Mouse (Mus musculus) heart, postnatal 4 days (tissue): Measurements from ENCODE around the gene Sox13. TPM values are rescaled to one million over a fixed set of nuclear protein-coding genes. Genes with fewer than 3 reads are reported as not detected.
A peak's percentile ranks its signal among the peaks of the same experiment; 100 is the strongest.

Source experiments
- DNase-seq: peaks from one replicate; pipeline ENCODE4 v3.0.0; 2021
- total RNA-seq, 2 experiments: library from RNA; stranded (reverse); gene quantifications; 2 replicates each; pipeline ENCODE4 v1.2.3; 2021

The Sox13 gene
- total RNA-seq, result 10 to 100 TPM; 29.8 to 32.4 TPM

DNA sequence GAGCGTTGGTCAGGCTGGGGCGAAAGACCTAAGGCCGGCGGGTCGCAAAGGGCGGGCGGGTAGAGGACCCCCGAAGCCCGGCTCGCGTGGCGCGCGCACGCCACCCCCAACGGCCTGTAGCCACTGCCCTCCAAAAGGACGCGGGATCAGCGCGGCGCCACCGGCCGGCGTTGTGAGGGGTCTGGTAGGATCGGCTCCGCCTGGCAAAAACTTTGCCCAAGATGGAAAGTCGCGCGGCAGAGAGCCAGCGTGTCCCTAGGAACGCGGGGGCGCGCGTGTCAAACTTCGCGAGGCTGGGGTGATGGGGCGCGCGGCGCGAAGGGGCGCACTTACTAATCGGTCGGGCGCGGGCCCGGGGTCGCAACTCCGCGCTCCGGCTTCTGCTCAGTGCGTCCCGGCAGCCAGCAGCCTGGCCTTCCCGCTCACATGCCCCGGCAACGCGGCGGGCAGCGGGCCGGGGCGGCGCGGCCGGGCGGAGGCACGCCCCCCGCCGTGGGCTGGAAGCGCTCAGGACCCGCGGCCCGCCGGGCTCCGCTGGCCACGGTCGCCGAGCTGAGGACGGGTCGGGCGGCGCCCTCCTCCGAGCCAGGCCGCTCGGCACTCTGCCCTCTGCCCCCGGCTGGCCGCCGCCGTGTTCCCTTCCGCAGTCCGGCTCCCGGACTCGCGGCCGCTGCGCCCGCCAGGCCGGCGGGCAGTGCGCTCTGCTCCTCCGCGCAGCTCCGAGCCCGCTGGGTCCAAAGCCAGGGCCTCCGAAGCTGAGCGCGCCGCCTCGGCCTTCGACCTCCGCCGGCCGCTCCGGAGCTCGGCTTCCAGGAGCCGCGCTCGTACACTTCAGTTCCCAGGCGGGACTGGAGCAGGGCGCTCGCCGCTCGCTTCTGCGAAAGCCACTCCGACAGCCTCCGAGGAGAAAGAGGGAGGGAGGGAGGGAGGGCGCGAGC, at the start of gene Sox13:
TSS of gene Sox13 (minus strand) at position 835 of the 938 bp plus-strand sequence.
- peak; percentile 72 for DNase-seq

DNA sequence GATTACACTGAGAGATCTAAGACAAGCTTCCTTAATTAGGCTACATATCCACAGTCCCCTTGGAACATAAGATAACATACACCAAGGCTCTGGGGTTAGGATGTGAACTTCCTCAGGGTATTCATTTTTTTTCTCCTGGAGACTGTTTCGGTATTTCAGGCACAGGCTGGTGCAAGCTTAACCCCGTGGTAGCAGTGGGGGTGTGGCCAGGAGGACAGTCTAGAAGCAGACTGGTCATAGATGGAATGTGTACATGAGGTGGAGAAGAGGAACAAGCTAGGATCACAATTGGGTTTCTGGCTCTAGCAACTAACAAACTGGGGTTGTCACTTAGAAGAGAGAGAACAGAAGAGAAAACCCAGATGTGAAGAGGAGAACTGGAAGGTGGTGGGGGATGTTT, 47.4 kb upstream of the Sox13 start:
- DNase-seq, result no peak

DNA sequence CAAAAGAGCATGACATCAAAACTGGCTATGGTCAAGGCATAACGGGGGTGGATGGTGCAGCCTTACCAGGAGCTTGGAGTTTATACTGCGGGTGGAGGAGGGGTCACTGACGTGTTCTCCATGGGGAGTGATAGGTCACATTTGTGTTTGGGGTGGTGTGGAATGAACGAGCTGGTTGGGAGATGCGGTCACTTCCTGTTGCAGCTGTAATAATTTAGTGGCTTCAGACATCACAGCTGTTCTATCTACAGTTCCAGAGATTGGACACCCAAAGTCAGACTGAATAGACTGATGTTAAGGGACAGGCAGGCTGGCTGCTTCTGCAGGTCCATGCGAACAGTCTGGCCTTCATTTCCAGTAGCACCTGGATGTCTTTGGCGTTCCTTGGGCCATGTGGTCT, 46.9 kb upstream of the Sox13 start:
- peak; percentile 74 for DNase-seq

DNA sequence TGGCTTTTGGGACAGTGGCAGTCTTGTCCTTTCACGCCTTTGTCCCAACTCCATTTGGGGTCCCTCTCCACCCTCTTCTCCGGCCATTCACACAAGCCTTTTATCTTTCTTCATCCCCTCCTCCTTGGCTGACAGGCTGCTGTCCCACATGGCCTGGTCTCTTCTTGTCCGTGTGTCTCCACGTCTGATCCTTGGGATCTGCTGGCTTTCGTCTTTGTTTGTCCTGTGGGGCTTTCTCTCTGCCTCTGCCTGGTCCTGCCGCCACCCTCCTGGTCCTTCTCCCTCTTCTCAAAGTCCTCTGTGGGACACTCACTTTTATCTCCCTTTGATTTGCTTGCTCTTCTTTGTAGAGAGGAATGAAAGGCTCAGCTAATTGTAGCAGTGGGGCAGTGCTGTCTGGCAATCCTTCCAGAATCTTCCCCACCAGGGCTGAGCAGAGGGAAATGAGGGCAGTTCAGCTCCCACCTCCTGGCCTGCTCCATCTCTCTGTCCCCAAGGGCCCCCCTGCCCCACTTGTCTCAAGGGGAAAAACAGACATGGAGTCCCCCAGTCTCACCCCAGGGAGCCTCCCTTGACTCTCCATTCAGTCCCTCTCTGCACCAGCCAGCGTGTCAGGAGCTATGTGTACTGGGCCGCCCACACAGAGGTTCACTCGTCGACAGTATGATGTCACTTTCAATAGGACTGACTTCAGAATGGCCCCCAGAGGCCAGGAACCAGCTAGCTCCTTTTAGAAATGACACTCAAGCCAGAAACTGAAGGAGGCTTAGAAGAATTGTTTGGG, 46.3 kb upstream of the Sox13 start:
- DNase-seq, result peak; percentile 69

DNA sequence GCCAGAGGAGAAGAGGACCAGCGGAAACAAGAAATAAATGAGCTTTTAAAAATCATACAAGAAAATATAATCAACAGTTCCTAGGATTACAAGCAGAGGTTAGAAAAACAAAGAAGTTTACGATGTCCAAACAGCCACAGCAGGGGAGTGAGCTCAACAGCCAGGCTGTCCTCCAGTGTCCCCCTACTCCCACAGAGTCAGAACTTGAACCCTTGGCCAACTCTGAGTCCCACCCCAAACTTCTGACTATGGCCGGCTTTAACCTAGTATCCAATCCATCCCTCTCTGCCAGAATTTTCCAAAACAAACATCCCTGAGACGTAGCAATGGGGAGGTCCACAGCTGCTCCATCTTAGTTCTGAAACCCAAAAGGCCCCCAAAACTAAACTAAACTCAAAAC, 45.0 kb upstream of the Sox13 start:
- no peak for DNase-seq

DNA sequence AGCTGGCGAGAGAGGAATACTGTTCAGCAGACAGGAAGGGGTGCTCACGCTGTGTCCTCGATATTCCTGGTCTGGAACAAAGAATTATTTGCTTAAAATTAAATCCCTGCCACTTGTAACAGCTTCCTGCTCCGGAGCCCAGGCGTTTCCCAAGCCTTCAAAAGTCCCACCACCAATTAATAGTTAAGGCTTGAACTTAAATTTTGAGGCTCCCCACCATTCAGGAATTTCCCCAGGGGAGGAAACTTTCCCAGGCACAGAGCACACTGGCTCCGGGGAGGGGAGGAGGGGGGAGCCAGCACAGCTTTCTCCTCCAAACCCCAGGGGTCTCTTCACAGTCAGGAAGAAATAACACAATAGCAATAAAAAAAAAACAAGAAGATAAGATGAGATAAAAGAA, 44.6 kb upstream of the Sox13 start:
- DNase-seq, result no peak

DNA sequence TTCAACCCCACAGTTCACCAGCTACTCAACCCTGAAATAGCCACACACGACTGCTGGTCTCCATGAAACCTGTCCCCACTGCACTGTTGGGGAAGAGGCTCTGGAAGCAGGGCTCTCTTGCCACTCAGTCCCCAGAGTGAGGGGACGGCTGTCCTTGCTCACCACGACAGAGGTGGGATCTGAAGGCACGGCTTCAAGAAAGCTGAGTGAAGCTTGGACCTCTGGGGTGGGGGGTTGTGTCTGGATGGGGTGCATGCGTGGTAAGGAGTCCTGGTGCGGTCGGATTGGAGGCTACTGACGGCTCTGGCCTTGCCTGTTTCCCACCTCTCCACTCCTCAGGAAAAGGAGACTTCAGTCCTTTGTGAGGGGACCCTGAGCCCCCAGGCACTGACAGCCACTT, 43.7 kb upstream of the Sox13 start:
- no peak for DNase-seq

DNA sequence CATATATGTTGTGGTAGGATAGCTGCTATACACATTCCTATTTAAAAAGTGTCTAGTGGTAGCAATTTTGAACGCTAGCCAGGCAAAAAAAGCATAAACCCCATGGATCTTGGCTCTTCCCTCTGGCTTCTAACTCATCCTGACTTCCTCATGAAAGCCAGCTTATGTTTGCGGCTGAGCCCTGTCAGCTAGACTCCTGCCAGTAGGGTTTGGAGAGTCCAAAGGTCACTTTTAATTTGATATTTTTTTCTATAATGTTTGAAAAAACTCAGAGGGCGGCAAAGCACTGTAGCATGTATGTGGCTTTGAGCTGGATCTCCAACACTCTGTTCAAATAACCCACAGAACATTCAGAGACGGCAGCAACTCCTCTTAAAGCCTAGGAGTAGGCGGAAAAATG, 39.0 kb upstream of the Sox13 start:
- no peak for DNase-seq

DNA sequence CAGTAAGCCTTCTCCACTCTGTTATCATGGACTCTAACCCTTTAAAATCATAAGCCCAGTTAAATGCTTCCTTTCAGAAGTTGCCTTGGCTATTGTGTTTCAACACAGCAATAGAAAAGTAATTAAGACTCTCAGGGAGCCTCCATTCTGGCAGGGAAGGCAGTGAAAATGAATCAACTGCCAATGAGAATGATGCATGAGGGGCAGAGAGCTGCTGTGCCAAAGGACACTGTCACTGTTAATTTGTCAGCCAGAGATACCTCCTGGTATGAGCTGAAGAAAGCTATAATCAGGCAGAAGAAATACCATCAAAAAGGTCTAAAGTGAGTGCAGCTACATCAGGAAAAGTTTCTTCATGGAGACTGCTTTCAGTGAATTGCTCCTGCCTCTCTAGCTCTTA, 36.8 kb upstream of the Sox13 start:
- no peak for DNase-seq

DNA sequence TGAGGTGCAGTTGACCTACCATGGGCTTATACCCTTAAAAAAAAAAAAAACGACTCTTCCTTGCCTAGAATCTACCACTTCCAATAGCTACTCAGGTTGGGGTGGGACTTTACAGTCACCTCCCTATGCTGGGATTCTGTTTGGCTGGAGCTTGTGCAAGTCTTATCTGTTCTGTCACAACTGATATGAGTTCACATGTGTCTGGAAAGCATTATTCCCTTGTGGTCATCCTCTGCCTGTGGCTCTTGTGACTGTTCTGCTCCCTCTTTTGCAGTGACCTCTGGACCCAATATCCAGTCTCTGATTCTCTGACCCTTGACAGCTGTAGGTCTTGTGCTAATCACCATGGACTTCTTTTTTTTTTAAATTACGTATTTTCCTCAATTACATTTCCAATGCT, 31.9 kb upstream of the Sox13 start:
- DNase-seq, result no peak

DNA sequence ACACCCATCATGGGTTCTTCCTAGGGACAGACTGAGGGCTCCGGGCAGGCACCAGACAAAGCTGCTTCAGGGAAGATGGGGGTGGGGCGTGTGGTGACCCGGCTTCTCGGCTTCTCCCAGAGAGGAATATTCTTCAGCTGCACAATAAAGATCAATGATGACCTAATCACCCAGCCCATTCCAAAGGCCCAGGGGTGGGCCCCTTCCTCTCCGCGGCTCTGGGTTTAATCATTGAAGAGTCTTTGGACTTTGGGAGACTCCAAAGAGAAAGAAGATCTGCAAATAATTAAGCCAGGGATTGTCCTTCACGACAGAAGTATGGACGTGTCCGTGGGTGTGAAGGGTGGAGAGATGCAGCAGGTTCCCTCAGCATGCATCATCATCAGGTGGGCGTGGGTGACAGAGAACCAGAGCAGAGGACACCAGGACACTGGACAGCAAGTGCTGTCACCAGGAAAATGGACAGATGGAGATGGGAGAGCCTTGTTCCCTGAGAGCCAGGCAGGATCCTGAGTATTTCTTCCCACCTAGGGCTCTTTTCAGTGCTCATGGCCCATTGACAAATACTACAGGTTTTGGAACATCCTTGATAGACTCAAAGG, 28.5 kb upstream of the Sox13 start:
- peak; percentile 33 for DNase-seq

DNA sequence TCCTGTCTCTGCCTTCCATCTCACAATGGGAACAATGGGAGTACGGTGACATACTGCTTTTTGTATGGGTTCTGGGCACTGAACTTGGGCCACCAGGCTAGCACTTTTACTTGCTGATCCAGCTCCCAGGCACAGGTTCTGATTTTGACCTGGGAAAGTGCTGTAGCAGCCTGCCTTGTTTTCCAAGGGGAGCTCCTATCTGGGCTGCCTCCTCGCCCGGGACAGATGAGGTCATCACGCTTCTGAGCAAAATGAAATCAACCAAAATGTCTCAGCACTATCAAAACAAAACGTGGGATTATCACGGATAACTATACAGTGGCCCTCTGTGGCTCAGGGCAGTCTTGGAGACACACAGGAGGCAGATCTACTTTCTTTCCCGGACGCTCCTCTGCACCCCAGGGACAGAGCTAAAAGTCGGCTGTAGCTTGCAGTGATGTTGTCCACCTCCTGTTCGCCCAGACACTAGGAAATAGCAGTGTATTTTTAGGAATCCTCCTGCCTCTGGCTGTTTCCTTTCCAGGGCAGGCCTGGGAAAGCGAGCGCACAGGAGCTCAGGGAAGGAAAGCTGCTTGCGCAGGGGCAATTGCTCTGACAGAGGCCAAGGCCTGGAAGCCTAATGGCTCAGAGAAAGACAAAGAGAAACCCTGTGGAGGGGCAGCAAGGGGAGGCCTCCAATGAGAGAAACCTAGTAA, 27.8 kb upstream of the Sox13 start:
- peak; percentile 37 for DNase-seq

DNA sequence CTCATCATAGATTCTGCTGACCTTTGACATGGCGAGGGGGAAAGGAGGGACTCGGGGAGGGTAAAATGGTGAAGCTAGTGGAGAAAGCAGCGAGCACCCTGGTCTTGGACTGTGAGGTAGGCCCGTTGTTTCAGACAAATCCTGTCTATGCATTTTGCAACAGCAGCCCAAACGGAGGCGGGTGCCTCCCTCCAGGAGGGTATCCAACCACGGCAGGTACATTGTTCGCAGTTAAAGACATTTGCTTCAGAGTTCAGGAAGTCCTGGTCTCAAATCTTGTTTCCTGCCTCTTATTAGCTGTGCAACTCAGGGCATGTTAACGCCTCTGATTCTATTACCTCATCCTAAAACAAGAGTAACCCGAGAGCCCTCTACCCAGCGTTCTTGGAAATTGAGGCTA, 26.8 kb upstream of the Sox13 start:
- no peak for DNase-seq

DNA sequence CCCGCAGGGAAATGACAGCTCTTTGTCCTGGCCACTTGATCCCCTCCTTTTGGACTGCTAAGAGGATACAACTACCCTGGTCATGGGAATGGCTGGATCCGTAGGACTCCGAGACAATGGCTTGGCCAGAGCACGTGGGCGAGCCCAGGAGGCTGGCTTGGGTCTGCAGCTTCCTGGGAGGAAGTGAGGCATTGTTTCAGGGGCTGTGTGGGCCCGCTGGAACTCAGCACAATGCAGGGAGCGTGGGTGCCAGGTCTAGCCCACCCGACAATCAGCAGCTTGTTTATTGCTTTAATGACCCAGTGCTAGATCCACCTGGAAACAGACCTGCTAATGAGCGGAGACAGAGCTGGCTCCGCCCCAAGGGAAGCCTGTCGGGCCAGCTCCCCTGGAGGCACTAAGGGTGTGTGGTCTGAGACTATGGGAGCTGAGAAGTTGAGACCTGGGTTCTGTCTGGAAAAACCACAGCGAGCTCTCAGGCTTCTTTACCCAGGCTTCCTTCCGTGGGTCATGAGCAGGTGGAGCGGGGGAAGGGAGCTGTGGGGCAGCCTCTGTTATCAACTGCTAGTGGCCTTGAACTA, 24.3 kb upstream of the Sox13 start:
- DNase-seq, result peak; percentile 68

DNA sequence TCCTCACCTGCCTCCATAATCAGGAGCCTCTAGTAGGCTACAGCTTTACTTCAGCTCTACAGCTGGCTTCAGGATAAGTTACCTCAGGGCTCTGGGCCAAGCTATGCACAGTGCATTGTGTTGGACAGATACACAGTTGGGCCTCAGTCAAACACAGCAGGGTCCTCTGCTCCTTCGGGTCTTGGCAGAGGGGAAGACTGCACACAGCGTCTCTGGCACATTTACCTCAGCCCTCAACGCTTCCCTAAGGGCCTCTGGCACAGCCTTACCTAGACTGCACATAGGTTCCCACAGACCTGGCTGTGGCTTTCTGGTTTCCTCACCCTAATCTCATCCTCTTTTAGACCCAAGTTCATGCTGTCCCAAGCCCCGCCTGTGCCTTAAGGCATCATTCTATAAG, 22.1 kb upstream of the Sox13 start:
- no peak for DNase-seq

DNA sequence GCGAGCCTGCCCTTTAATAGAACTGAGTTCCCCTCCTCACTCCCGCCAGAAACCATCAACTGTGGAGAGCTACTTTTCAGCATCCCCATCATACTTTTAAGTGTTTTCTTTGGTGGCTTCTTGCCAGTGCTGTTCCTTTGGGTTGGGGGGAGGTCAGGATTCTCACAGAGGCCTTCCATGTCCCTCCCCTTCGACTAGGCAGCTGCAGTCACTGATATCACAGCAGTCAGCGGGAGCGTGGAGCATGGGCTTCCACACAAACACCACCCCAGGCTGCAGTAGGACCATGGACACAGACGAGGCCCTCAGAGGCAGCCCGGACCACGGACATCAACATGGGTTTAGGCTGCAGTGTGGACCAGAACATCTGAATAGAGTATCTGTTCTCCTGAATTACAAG, 20.1 kb upstream of the Sox13 start:
- no peak for DNase-seq

DNA sequence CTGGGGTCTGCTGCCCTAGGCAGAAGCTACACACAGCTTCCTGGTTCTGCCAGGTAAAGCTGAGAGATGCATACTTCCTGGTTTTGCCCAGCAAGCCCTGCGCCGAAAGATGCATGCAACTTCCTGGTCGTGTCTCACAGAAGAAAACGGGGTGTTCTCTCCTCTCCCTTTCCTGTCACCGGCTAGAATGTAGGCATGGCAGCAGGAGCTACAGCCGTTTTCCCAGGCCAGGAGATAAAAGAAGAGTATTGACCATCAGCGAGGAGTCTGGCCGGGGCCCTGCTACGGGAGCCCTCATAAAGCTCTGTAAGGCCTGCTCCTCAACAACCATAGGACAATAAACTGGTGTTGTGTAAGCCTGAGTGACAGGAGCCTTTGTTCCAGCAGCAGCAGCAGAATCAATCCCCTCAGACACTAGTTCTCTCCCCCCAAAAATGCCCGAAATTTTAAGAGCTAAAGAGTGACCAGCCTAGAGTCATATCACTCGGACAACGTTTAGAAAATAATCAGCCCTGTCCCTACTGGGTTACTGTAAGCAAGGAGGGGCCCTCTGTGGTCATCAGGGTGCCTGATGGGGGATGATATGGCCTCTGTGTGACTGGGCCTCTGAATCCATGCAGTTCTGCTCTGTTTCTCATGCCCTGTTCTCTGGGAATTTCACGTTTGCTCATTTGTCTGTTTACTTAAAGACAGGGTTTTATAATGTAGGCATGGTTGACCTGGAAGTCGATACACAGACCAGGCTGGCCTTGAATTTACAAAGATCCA, 13.9 kb upstream of the Sox13 start:
- DNase-seq, result no peak

DNA sequence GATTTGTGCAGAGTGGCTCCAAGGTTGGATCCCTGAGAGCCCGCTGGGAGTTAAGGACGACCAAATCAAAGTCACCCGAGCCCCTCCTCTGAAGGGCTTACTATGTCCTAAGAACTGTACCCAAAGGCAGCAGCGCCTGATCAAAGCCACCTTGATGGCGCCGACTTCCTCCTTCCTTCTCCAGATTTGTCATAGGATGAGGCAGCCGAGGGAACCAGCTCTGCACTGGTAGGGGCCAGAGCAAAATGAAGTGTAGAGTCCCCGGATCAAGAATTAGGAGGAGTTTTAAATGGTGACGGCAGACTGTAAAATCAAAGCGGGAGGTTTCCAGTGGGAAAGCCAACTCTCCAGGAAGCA, 10.6 kb upstream of the Sox13 start:
- no peak for DNase-seq

DNA sequence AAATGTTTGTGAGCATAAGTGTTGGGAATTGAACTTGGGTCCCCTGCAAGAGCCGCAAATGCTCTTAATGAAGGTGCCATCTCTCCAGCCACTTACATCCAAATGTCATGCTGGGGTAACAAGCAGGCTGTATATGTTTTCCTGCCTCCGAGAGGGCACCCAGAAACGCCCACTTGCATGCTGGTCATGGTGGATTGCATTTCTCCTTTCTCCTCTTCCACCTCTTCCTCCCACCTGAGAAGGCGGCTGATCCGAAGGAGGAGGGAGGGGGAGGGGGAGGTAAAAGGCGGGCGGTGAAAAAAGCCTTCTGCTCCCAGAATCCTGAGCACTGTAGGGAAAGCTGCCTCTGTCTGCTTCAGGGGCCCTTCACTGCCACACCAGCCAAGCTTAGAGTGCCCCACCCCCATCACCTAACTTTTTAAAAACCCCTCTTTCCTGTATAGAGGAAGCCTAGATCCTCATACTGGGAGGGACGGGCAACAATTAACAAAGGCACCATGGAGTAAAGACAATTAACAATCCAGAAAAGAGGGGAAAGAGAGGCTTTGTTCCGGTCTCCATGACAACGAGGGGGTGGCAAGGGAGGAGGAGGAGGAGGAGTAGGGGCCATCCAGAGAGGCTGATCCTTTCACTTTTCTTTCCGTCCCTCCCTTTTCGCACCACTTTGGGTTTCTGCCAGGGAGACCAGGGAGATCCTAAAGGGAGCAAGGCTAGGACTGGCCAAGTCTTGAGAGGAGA, 10.0 kb upstream of the Sox13 start:
- DNase-seq, result peak; percentile 67

DNA sequence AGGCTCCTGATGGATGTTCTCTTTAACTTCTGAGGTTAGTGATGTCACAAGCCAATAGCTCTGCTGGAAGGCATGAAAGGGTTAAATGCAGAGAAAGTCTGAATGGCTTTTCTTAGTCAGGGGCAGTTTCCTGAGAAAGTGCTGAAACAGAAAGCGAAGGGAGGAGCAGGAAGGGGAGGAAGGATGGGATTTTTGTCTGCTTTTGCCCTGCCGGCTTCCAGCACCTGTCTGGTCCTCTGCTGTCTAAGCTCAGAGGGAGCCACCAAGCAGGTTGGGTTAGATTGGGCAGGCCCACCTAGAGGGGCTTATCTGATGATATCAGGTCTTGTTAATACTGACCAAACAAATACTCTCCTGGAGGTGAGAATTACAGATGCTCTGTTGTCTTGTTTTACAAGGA, 8.4 kb upstream of the Sox13 start:
- no peak for DNase-seq

DNA sequence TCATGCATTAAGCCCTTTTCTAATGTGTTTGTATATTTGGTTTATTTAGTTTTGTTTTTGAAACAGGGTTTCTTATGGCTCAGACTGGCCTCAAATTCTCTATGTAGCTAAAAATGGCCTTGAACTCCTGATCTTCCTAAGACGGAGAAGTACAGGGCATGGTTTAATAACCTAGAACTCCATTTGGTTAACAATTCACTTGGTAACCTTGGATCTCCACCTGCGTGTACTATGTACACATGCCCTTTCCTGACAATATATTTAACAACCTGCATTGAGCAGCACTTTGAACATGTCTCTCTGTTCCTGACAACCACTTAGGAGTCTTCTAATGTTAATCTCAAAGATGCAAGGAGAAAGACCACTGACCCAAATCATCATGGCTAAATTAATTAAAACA, 7.0 kb upstream of the Sox13 start:
- no peak for DNase-seq
